Mouse (Mus musculus): ENCODE measurements around the gene Rsg1.

Rsg1 gene

GRCm38 (mm10) chr4:141246998-141247350, 33.2 kb downstream of the Rsg1 start:
- no peak for DNase-seq (ENCODE audit: low read depth, low spot score)

- DNase-seq (ENCODE audit: low read depth, low spot score), result no peak
Measured at GRCm38 (mm10) chr4:141247776-141248613, 34.2 kb downstream of the Rsg1 start.

GRCm38 (mm10) chr4:141248614-141248978, 34.8 kb downstream of the Rsg1 start:
- no peak for DNase-seq (ENCODE audit: low read depth, low spot score)

GRCm38 (mm10) chr4:141249383-141249782, 35.6 kb downstream of the Rsg1 start:
- no peak for DNase-seq (ENCODE audit: low read depth, low spot score)

- DNase-seq (ENCODE audit: low read depth, low spot score), result no peak
Measured at GRCm38 (mm10) chr4:141251071-141251470, 37.3 kb downstream of the Rsg1 start.

- no peak for DNase-seq (ENCODE audit: low read depth, low spot score)
Measured at GRCm38 (mm10) chr4:141252641-141253040, 38.9 kb downstream of the Rsg1 start.

GRCm38 (mm10) chr4:141254234-141254633, 40.5 kb downstream of the Rsg1 start:
- peak; percentile 31 for DNase-seq (ENCODE audit: low read depth, low spot score)

GRCm38 (mm10) chr4:141257440-141257839, 43.7 kb downstream of the Rsg1 start:
- no peak for DNase-seq (ENCODE audit: low read depth, low spot score)

- no peak for DNase-seq (ENCODE audit: low read depth, low spot score)
Measured at GRCm38 (mm10) chr4:141259413-141259812, 45.7 kb downstream of the Rsg1 start.

- no peak for DNase-seq (ENCODE audit: low read depth, low spot score)
Measured at GRCm38 (mm10) chr4:141260007-141260723, 46.4 kb downstream of the Rsg1 start.

GRCm38 (mm10) chr4:141262906-141263637, 49.3 kb downstream of the Rsg1 start:
- DNase-seq (ENCODE audit: low read depth, low spot score), result no peak

- no peak for DNase-seq (ENCODE audit: low read depth, low spot score)
Measured at GRCm38 (mm10) chr4:141265979-141266637, 52.4 kb downstream of the Rsg1 start.

GRCm38 (mm10) chr4:141267250-141267649, 53.5 kb downstream of the Rsg1 start:
- no peak for DNase-seq (ENCODE audit: low read depth, low spot score)

GRCm38 (mm10) chr4:141267837-141268236, 54.1 kb downstream of the Rsg1 start:
- DNase-seq (ENCODE audit: low read depth, low spot score), result peak; percentile 67

- no peak for DNase-seq (ENCODE audit: low read depth, low spot score)
Measured at GRCm38 (mm10) chr4:141268350-141268749, 54.6 kb downstream of the Rsg1 start.

GRCm38 (mm10) chr4:141269080-141269479, 55.3 kb downstream of the Rsg1 start:
- peak; percentile 33 for DNase-seq (ENCODE audit: low read depth, low spot score)

- no peak for DNase-seq (ENCODE audit: low read depth, low spot score)
Measured at GRCm38 (mm10) chr4:141270201-141270940, 56.6 kb downstream of the Rsg1 start.

GRCm38 (mm10) chr4:141271228-141271627, 57.5 kb downstream of the Rsg1 start:
- DNase-seq (ENCODE audit: low read depth, low spot score), result peak; percentile 25

- no peak for DNase-seq (ENCODE audit: low read depth, low spot score)
Measured at GRCm38 (mm10) chr4:141271721-141272120, 58.0 kb downstream of the Rsg1 start.

- DNase-seq (ENCODE audit: low read depth, low spot score), result no peak
Measured at GRCm38 (mm10) chr4:141272878-141273277, 59.1 kb downstream of the Rsg1 start.

GRCm38 (mm10) chr4:141273296-141273695, 59.5 kb downstream of the Rsg1 start:
- DNase-seq (ENCODE audit: low read depth, low spot score), result peak; percentile 83
